Mouse (Mus musculus) midbrain, embryonic 11.5 days (tissue): ENCODE data around the gene Alpl. TPM values are rescaled to one million over a fixed set of nuclear protein-coding genes. Genes with fewer than 3 reads are reported as not detected.

Experiments used
- ATAC-seq: fragments of 200-750 bp; cut with Nextera tagmentation; 2 replicates; pipeline ENCODE4 v1.8.0; 2017; ENCODE audit warnings: moderate TSS enrichment, moderate library complexity; ENCODE audit not compliant: low FRiP score
- DNase-seq: peaks from one replicate; pipeline ENCODE4 v3.0.0; 2015; ENCODE audit warnings: low spot score; ENCODE audit errors: missing footprints
- H3K27ac ChIP-seq: fragments of 300-500 bp; sonication (generic); 2 replicates; pipeline ENCODE4 v1.5.1; 2014; ENCODE audit warnings: low read depth, low read length
- H3K27me3 ChIP-seq: fragments of 300-500 bp; sonication (generic); 2 replicates; pipeline ENCODE4 v1.6.1; 2014; ENCODE audit warnings: mild to moderate bottlenecking, low read length, moderate library complexity, mixed read lengths; ENCODE audit not compliant: control insufficient read depth, insufficient read depth
- H3K36me3 ChIP-seq: fragments of 300-500 bp; sonication (generic); 2 replicates; pipeline ENCODE4 v1.6.1; 2014; ENCODE audit warnings: mild to moderate bottlenecking, low read length, moderate library complexity, mixed read lengths; ENCODE audit not compliant: control insufficient read depth, insufficient read depth
- H3K4me1 ChIP-seq: fragments of 300-500 bp; sonication (generic); 2 replicates; pipeline ENCODE4 v1.6.1; 2014; ENCODE audit warnings: low read length; ENCODE audit not compliant: control insufficient read depth, insufficient read depth
- H3K4me2 ChIP-seq: fragments of 300-500 bp; sonication (generic); 2 replicates; pipeline ENCODE4 v1.6.1; 2014; ENCODE audit warnings: mild to moderate bottlenecking, moderate library complexity
- H3K4me3 ChIP-seq: fragments of 300-500 bp; sonication (generic); 2 replicates; pipeline ENCODE4 v1.5.1; 2014; ENCODE audit warnings: low read depth, low read length
- H3K9ac ChIP-seq: fragments of 300-500 bp; sonication (generic); 2 replicates; pipeline ENCODE4 v1.6.1; 2014; ENCODE audit warnings: low read length
- H3K9me3 ChIP-seq: fragments of 300-500 bp; sonication (generic); 2 replicates; pipeline ENCODE4 v1.6.1; 2016; ENCODE audit warnings: low read length; ENCODE audit not compliant: control insufficient read depth
- WGBS: fragments of 180-500 bp; shearing (Covaris S2); extraction: QIAGEN DNeasy Blood & Tissue Kit; methylation state at CpG from one replicate; pipeline ENCODE4 v1.1.7; 2014; 5-methylcytosine and 5-hydroxymethylcytosine counted together
- polyA plus RNA-seq: library from polyadenylated mRNA; unstranded; fragments of >200 nt; fragmentation: Nextera tagmentation; extraction: Ambion mirVana; gene quantifications from 2 replicates; pipeline ENCODE4 v1.2.1, GENCODE M21; 2014

The Alpl gene
- polyA plus RNA-seq, 1 experiment from 2014 or later = 23.7 TPM

DNA sequence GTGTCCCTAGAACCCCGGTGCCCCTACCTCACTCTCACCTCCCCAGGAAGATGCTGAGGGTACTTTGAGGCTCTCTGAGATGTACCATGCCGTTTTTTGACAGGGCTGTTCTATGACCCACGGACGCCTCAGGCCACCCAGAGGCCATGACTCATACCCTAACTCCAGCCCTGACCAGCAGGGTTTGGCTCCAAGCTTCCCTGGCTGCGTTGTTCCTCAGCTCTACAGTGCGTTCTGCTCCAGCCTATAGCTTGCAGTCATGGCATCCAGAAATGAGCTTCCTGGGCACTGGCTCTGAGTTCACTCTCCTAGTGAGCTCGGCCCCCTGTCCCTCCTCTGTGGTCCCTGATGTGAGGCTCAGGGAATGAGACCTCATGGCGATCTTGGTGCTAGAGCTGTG lies 65.4 kb downstream of the Alpl start:
- H3K27me3 ChIP-seq = peaks cover 11% of the 10 kb centered on the region

DNA sequence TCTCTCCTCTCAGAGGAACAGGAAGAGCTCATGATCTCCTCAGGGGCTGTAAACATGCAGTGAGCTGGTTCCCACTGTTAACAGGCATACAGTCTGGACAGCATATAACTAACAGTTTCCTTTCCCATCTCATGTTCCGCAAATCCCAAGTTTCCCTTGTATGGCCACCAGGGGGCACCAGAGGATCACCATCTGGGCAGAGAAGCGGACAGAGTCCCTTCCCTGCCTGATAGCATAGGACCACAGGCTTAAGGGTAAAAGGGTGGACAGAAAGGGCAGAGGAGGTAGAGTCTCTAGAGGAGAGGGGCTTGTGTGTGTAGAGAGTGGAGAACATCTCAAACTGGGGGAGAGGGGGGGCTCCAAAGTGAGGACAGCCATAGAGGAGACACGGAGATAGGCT lies 66.0 kb downstream of the Alpl start:
- no peak overlapping the region for H3K27ac ChIP-seq
- 22% methylated on average over 3 of the region's 3 CpGs for WGBS
- peaks cover 28% of the 10 kb centered on the region for H3K4me1 ChIP-seq
- DNase-seq = peak; percentile 96
- peaks cover 11% of the 10 kb centered on the region for H3K27me3 ChIP-seq
- H3K9ac ChIP-seq = no peak overlapping the region
- no peak overlapping the region for H3K4me3 ChIP-seq
- ATAC-seq = peak; percentile 60
- H3K36me3 ChIP-seq = no peaks in the 10 kb centered on the region
- no peak overlapping the region for H3K4me2 ChIP-seq
- H3K9me3 ChIP-seq = no peaks in the 10 kb centered on the region

More for the DNA sequence above, 65.4 kb downstream of the Alpl start:
- no peak overlapping the region for H3K9ac ChIP-seq
- DNase-seq (no peak), ATAC-seq (no peak)
- H3K4me1 ChIP-seq = peaks cover 28% of the 10 kb centered on the region
- no peak overlapping the region for H3K4me3 ChIP-seq
- H3K4me2 ChIP-seq = no peak overlapping the region
- H3K36me3 ChIP-seq = no peaks in the 10 kb centered on the region
- no peaks in the 10 kb centered on the region for H3K9me3 ChIP-seq
- WGBS = 83% methylated on average over 8 of the region's 8 CpGs
- H3K27ac ChIP-seq = no peak overlapping the region

- 13% methylated on average over 24 of the region's 24 CpGs for WGBS
- Histone ChIP-seq H3K27me3 (peaks cover 11% of the 10 kb centered on the region), H3K9ac (peak overlapping the region; percentile 22; the same call in 1 of the 2 replicates), H3K4me1 (peaks cover 28% of the 10 kb centered on the region), H3K4me3 (peak overlapping the region; percentile 22), H3K9me3 (no peaks in the 10 kb centered on the region), H3K4me2 (peak overlapping the region; percentile 45), H3K36me3 (no peaks in the 10 kb centered on the region), H3K27ac (no peak overlapping the region)
- DNase-seq = no peak
- ATAC-seq = no peak; the same call in 1 of the 2 replicates
Observed at GRCm38 (mm10) chr4:137729155-137729855, 66.9 kb downstream of the Alpl start.

DNA sequence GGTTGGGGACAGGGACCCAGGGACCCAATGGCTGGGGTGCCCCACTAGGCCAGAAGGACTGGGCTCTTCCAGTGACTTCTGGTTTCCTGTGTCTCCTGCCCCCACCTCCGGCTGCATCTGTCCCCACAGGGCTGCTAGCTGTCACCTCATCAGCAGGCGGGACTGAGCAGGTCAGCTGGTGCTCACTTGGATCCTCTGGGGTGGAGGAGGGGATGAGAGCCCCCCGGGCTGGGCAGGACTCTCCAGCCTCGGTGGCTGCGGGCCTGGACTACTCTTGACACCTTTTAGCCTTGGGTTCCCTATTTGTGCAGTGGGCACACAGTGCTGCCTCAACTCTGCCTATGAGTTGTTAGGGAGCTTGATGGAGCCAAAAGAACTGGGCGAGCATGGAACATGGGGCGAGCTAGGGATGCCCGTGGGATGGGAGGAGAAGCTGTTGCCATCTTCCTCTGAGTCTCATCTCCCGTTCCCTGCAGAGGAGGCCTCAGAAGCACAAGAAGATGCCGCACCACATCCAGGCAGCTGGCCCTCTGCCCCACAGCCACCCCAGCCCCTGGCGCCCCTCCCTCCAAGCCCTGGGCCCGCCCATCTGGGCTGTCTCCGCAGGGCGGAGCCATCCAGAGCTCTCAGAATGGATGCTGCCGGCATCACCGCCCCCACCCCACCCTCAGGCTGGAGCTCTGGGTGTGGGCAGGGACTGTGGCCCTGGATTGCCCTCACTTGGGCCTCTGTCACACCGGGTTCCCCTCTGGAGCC lies 67.6 kb downstream of the Alpl start:
- DNase-seq = peak; percentile 96
- peaks cover 11% of the 10 kb centered on the region for H3K27me3 ChIP-seq
- no peaks in the 10 kb centered on the region for H3K36me3 ChIP-seq
- peak overlapping the region; percentile 22 for H3K4me3 ChIP-seq
- H3K9me3 ChIP-seq = no peaks in the 10 kb centered on the region
- H3K4me1 ChIP-seq = peaks cover 28% of the 10 kb centered on the region
- peak overlapping the region; percentile 45 for H3K4me2 ChIP-seq
- WGBS = 5% methylated on average over 17 of the region's 17 CpGs
- no peak overlapping the region for H3K27ac ChIP-seq
- peak overlapping the region; percentile 22; the same call in 1 of the 2 replicates for H3K9ac ChIP-seq
- ATAC-seq = peak; percentile 67

- peaks cover 28% of the 10 kb centered on the region for H3K4me1 ChIP-seq
- H3K27ac ChIP-seq = no peak overlapping the region
- H3K4me3 ChIP-seq = no peak overlapping the region
- peak; percentile 56; the same call in 1 of the 2 replicates for ATAC-seq
- peaks cover 11% of the 10 kb centered on the region for H3K27me3 ChIP-seq
- 4% methylated on average over 16 of the region's 18 CpGs for WGBS
- no peaks in the 10 kb centered on the region for H3K9me3 ChIP-seq
- H3K4me2 ChIP-seq = peak overlapping the region; percentile 23
- H3K36me3 ChIP-seq = no peaks in the 10 kb centered on the region
- peak; percentile 93 for DNase-seq
- peak overlapping the region; percentile 27; the same call in 1 of the 2 replicates for H3K9ac ChIP-seq
Observed at GRCm38 (mm10) chr4:137727506-137728187, 68.5 kb downstream of the Alpl start.

GRCm38 (mm10) chr4:137726739-137727505 lies 69.3 kb downstream of the Alpl start:
- Histone ChIP-seq H3K27ac (no peak overlapping the region), H3K4me1 (peaks cover 28% of the 10 kb centered on the region), H3K9ac (peak overlapping the region; percentile 27; the same call in 1 of the 2 replicates), H3K27me3 (peaks cover 11% of the 10 kb centered on the region), H3K9me3 (no peaks in the 10 kb centered on the region), H3K4me3 (no peak overlapping the region), H3K4me2 (peak overlapping the region; percentile 23; the same call in 1 of the 2 replicates), H3K36me3 (no peaks in the 10 kb centered on the region)
- WGBS = 77% methylated on average over 18 of the region's 18 CpGs
- DNase-seq (no peak), ATAC-seq (no peak)

GRCm38 (mm10) chr4:137725541-137726145 lies 70.5 kb downstream of the Alpl start:
- no peak overlapping the region for H3K9ac ChIP-seq
- DNase-seq = no peak
- no peaks in the 10 kb centered on the region for H3K9me3 ChIP-seq
- H3K27ac ChIP-seq = no peak overlapping the region
- ATAC-seq = no peak
- 77% methylated on average over 13 of the region's 13 CpGs for WGBS
- no peaks in the 10 kb centered on the region for H3K36me3 ChIP-seq
- no peak overlapping the region for H3K4me3 ChIP-seq
- H3K27me3 ChIP-seq = peaks cover 11% of the 10 kb centered on the region
- peaks cover 28% of the 10 kb centered on the region for H3K4me1 ChIP-seq
- no peak overlapping the region for H3K4me2 ChIP-seq

DNA sequence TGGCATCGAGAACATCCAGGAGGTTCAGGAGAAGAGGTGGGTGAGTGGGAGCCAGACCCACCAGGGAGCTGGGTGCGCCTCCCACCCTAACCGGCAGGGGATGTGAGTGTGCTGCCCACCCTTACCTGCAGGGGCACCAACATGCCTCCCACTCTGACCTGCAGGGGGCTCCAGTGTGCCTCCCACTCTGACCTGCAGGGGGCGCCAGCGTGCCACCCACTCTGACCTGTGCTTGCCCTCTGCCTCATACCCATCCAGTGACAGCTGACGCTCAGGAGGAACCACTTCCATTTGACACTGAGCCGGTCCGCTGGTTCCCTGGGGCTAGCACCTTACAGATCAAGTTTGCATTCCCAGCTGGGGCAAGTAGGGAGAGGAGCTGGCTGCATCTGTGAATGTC lies 71.4 kb downstream of the Alpl start:
- no peaks in the 10 kb centered on the region for H3K36me3 ChIP-seq
- WGBS = 44% methylated on average over 8 of the region's 8 CpGs
- no peak overlapping the region for H3K4me3 ChIP-seq
- H3K9me3 ChIP-seq = no peaks in the 10 kb centered on the region
- peaks cover 26% of the 10 kb centered on the region for H3K4me1 ChIP-seq
- H3K9ac ChIP-seq = no peak overlapping the region
- peak; percentile 93 for DNase-seq
- no peak overlapping the region for H3K27ac ChIP-seq
- ATAC-seq = no peak
- H3K27me3 ChIP-seq = peaks cover 9% of the 10 kb centered on the region
- H3K4me2 ChIP-seq = no peak overlapping the region; the same call in 1 of the 2 replicates
